Mouse (Mus musculus) duodenum, adult 2 months (tissue): ENCODE measurements around the gene Gm49368. TPM values are rescaled to one million over a fixed set of nuclear protein-coding genes. Genes with fewer than 3 reads are reported as not detected.

ENCODE experiments used
- polyA plus RNA-seq: library from polyadenylated mRNA; depleted of rRNA; stranded (reverse); fragments of >200 nt; gene quantifications from 2 replicates; pipeline ENCODE4 v1.2.3, GENCODE M21; 2012; ENCODE audit warnings: low replicate concordance; rRNA removed

Gene Gm49368
- polyA plus RNA-seq = 0.04 TPM in 1 of 2 replicates, not detected in the other

GRCm38 (mm10) chr7:128062456-128062855 lies at the start of gene Gm49368, which contains the start of gene Itgam:
TSS of gene Gm49368 (plus strand) at chr7:128062683.
TSS of gene Itgam (plus strand) at chr7:128062640.

GRCm38 (mm10) chr7:128128741-128129720 lies 66.5 kb downstream of the Gm49368 start, which contains the start of gene Itgax:
TSS of gene Itgax (plus strand) at chr7:128129547.

GRCm38 (mm10) chr7:128154076-128154475 lies 91.6 kb downstream of the Gm49368 start, which contains the start of gene Itgad:
TSS of gene Itgad (plus strand) at chr7:128154376.

Other genes with a start within 250 kb of the Gm49368 start
- 40.2 and 59.7 TPM in 2 replicates for gene Stx4a, start 238.4 kb upstream of the Gm49368 start, polyA plus RNA-seq
- 2.0 and 3.3 TPM in 2 replicates for gene Stx1b, start 238.1 kb upstream of the Gm49368 start, polyA plus RNA-seq
- gene Zfp646, start 186.5 kb upstream of the Gm49368 start, polyA plus RNA-seq = 9.2 and 11.9 TPM in 2 replicates
- 5.1 and 6.8 TPM in 2 replicates for gene Zfp668, start 185.9 kb upstream of the Gm49368 start, polyA plus RNA-seq
- gene Prss53, start 171.7 kb upstream of the Gm49368 start, polyA plus RNA-seq = 1.5 and 1.8 TPM in 2 replicates
- 0.49 TPM in 1 of 2 replicates, not detected in the other for gene Gm21974, start 167.2 kb upstream of the Gm49368 start, polyA plus RNA-seq
- gene Vkorc1, start 167.1 kb upstream of the Gm49368 start, polyA plus RNA-seq = 81.2 and 108 TPM in 2 replicates
- 81.7 and 85.2 TPM in 2 replicates for gene Bckdk, start 158.6 kb upstream of the Gm49368 start, polyA plus RNA-seq
- gene Kat8, start 150.2 kb upstream of the Gm49368 start, polyA plus RNA-seq = 6.3 and 8.2 TPM in 2 replicates
- 33.6 and 89.6 TPM in 2 replicates for gene Prss8, start 132.6 kb upstream of the Gm49368 start, polyA plus RNA-seq
- gene Prss36, start 116.0 kb upstream of the Gm49368 start, polyA plus RNA-seq = 4.5 and 5.9 TPM in 2 replicates
- gene Fus, start 95.2 kb upstream of the Gm49368 start, polyA plus RNA-seq = 92.7 and 112 TPM in 2 replicates
- gene Pycard, start 68.8 kb upstream of the Gm49368 start, polyA plus RNA-seq = 473 and 516 TPM in 2 replicates
- gene Trim72, start 58.7 kb upstream of the Gm49368 start, polyA plus RNA-seq = 7.3 and 7.8 TPM in 2 replicates
- gene Itgam, start within 50 bp of the Gm49368 start, polyA plus RNA-seq = 2.8 TPM in 2 replicates
- gene Itgax, start 66.9 kb downstream of the Gm49368 start, polyA plus RNA-seq = 2.2 and 5.2 TPM in 2 replicates
- 0.95 and 1.9 TPM in 2 replicates for gene Itgad, start 91.7 kb downstream of the Gm49368 start, polyA plus RNA-seq
- 1.7 and 4.1 TPM in 2 replicates for gene Cox6a2, start 143.7 kb downstream of the Gm49368 start, polyA plus RNA-seq
- gene Armc5, start 174.7 kb downstream of the Gm49368 start, polyA plus RNA-seq = 35.2 and 59.5 TPM in 2 replicates
- 0.63 and 0.82 TPM in 2 replicates for gene 9130023H24Rik, start 175.3 kb downstream of the Gm49368 start, polyA plus RNA-seq
- gene Tgfb1i1, start 184.1 kb downstream of the Gm49368 start, polyA plus RNA-seq = 49.0 and 70.7 TPM in 2 replicates
- 0.20 and 0.23 TPM in 2 replicates for gene Slc5a2, start 203.0 kb downstream of the Gm49368 start, polyA plus RNA-seq
- 69.4 and 92.1 TPM in 2 replicates for gene BC017158, start 235.5 kb downstream of the Gm49368 start, polyA plus RNA-seq